Mouse (Mus musculus): Measurements from ENCODE around the gene Myl6.
"Not testable (repeated sequence)": the region's sequence is repeated elsewhere in the genome, so short reads cannot be mapped to it uniquely, and the experiment has no call there.

Gene Myl6

DNA sequence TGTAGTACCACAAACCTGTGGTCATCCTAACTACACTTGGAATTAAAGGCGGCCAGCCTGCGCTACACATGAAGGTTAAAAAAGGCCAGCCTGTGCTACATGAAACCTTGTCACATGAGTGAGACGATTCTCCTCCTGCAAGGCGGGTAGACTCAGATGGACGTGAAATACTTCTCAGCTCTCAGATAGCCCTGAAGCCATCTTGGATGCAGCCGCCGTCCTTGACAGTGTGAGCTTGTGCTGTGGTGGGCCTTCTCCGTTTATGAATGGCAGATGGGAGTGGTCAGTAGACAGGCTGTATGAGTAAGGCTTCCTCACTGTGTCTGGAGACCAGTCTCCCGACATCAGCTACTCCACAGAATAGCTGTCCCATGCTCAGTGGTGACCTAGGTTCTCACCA lies 15.3 kb upstream of the Myl6 start:
- DNase-seq = no peak

DNA sequence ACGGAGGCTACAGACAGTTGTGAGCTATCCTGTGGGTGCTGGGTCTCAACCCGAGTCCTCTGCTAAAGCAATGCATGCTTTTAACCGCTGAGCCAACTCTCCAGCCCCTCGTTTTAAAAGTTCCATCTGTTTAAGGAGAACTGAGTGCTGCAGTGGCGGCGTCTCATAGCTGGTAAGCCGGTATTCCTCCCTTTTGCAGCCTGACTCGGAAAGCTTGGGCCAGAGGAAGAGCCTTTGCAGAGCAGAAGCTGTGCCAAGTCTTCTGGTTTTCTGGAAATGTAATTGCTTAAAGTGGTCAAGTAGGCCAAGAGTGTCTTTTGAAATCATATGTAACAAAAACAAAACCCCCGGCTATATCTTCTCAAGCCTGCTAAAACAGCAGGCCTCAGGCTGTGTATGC lies 14.3 kb upstream of the Myl6 start:
- DNase-seq = no peak

DNA sequence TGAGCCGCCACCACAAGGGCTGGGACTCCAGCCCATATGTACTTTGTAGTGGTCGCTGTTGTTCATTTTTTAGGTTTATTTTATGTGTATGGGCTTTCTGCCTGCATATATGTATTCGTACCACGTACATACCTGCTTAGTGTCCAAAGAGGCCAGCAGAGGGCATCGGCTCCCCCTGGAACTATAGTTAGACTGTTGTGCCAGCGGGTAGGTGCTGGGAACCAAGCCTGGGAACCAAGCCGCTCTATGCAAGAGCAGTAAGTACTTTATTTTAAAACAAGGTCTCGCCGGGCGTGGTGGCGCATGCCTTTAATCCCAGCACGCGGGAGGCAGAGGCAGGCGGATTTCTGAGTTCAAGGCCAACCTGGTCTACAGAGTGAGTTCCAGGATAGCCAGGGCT lies 12.0 kb upstream of the Myl6 start:
- DNase-seq = no peak

DNA sequence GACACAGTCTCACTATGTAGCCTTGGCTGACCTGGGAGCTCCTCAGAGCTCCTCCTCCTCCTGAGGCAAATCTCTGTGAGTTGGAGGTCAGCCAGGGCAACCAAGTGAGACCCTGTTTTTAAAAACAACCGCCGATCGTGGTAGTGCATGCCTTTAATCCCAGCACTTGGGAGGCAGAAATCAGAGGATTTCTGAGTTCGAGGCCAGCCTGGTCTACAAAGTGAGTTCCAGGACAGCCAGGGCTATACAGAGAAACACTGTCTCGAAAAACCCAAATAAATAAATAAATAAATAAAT lies 11.4 kb upstream of the Myl6 start:
- not testable (repeated sequence) for DNase-seq

DNA sequence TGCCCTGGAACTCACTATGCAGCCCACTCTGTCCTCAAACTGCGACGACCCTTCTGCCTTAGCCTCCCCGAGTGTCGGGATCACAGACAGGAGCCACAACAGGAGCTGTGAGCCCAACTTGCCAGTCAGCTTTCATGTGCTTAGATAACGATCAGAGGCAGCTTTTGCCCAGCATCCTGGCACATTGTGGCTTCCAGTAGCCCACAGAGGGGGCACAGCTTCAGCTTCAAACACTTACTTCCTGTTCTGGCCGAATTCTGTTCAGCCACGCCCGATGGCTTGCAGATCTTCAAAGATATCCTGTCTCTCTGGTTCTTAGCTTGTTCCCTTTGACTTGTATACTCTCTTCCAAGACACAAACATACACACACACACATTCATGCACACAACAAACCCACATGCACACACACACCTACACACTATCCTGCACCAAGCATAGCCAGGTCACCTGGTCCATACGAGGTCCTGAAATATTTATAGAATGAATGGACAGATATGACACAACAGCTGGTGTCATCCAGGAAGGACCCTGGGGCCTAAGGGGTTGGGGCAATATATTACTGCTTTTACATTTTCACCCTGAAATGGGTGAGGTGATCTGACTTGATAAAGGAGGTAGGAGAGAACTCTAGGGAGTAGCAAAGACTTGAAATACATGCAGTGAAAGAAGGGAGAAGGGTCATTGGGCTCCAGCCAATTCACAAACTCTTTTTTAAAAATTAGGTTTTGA lies 10.9 kb upstream of the Myl6 start:
- DNase-seq = no peak

DNA sequence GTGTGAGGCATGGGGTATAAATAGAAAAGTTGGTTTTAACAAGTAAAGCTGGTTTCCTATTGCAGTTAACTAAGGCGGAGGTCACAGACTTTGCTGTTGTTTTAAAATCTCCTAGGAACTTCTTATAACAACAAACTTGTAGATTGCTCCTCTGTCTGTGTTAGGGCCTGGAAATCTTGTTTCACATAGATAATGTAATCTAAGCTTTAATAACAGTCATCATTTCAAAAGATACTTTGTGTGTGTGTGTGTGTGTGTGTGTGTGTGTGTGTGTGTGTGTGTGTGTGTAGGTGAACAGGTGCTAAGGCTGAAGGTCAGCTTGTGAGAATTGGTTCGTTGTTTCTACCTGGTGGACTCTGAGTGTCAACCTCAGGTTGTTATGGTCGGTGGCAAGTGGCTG lies 10.1 kb upstream of the Myl6 start:
- no peak for DNase-seq

DNA sequence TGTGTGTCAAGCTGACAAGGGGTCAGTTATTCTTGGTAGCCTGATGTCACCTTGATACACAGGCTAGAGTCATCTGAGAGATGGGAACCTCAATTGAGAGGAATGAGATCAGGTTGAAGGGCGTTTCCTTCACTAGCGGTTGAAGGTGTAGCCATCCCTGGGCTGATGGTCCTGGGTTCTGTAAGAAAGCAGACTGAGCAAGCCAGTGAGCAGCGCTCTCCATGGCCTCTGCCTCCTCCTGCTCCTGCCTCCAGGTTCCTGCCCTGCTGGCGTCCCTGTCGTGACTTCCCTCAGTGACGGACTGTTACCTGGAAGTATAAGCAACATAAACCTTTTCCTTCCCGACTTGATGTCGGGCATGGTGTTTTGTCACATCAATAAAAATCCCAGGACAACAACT lies 9.6 kb upstream of the Myl6 start:
- no peak for DNase-seq

DNA sequence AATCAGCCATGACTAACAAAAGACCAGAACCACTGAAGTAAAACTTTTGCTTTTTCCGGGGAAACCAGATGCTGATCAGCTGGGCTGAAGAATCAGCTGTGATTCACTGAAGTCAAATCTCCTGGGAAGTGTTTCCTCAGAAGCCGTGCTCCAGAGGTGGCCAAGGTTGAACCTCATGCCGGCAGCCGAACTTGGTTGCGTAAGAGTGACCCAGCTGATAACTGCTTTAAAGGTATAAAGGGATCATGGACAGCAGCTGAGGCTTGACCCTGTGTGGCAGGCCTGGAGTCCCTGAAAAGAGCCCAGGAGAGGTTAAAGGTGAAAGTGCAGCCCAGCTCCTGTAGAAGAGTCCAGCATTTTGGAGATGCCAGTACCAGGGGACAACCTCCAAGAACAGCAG lies 8.4 kb upstream of the Myl6 start:
- no peak for DNase-seq

DNA sequence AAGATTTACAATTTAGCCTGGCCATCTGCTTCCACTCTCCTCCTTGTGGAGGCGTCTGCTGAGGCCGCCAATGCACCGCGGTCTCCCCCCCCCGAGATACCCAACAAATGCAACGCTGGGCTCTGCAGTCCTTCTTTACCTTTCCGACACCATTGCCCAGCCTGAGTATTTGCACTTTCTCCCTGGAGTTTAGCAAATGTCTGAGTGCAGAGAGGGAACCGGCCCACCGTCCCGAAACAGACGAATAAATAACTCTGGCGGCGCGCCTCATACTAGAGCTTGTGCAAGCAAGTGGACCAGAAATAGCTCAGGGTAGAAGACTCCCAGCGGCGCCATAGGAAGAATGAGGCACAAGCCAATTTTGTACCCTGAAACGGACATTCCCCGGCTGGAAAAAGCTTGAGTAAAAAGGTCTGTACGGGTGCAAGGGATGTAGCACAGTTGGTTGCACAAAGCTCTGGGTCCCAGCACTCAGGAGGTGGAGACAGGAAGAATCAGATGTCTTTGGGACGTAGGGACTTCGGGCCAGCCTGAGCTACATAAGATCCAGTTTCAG lies 5.2 kb upstream of the Myl6 start:
- DNase-seq = peak; percentile 58

DNA sequence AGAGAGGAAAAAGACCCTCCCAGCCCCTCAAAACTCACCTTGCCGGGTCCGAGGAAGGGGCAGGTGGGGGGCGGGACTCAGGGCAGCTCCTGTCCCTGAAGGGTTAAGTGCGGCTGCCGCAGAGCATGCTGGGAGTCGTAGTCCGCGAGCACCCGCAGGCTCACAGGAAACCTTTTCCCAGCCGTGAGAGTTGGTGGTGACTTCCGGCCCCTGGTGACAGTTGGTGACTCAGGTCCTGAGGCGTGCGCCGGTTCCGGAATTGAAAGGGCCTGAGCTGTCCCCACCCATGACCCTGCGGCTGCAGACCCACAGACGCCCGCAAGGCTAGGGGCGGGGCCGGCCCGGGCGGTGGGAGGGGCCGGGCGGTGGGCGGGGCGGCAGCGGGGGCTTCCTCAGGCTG lies 4.6 kb upstream of the Myl6 start, which contains the start of gene Myl6b:
Myl6b (minus strand) TSS at position 96 of the 400 bp plus-strand sequence.
- peak; percentile 95 for DNase-seq

DNA sequence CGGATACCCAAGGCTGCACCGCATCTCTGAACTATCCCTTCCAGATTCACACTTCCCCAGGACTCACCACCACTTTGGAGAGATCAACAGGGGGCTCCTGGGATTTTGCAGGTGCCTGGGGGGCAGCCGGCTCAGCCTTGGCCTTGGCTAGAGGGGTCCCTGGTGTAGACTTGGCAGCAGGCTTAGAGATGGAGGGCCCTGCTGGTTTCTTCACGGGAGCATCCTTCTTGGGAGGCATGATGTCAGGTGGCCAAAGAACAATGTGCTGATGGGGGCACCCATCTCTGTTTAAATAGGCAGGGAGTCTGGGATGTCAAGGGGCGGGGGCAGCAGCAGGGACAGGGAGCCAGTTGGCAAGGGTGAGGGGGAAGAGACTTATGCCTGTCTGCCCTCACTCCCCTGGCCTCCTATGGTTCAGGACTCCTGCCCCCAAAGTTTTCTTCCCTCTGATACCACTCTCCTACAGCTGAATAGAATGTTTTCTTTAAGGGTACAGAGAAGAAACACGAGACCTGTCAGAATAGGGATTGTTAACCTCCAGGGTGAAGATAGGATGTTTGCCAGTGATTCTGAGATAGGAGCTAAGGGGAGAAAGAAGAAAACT lies 3.3 kb upstream of the Myl6 start:
- DNase-seq = no peak

DNA sequence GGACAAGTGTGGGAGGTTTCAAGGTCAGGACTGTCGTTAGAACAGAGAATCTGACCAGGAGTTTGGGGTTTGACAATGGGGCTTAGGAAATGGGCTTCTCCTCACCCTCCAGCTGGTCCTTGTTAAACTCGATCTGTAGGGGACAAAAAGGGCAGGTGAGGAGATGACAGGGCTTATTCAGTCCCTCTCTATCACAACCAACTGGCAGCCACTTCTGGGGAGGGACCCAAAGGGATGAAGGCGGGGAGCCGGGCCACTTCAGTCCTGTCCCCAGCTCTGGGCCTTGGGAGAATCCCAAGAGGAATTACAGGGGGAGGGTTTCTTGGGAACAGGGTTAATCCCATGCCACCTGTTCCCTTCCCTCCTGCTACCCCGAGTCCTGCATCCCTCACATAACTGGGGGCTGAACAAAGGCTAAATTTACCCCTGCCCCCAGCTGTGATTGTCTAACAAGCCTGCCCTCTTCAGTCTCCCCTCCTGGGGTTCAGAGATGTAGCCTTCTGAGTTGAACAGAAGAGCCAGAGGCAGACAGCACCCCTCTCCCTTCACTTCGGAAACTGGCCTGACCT lies 2.6 kb upstream of the Myl6 start:
- no peak for DNase-seq

DNA sequence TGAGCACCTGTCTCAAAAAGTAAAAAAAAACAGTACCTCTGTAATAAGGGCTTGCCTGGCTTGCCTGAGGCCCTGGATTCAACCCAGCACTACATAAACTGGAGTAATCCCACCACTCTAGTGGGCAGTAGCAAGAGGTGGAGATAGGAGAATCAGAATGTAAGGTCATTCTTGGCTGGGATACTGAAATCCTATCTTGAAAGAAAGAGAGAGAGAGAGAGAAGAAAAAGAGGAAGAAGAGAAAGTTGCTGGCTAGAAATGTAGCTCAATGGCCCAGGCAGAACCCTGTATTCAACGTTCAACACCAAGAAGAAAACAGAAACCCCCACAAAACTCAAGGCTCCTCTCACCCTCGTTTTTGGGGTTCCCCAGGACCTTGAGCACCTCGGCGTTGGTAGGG lies 2.0 kb upstream of the Myl6 start:
- no peak for DNase-seq

DNA sequence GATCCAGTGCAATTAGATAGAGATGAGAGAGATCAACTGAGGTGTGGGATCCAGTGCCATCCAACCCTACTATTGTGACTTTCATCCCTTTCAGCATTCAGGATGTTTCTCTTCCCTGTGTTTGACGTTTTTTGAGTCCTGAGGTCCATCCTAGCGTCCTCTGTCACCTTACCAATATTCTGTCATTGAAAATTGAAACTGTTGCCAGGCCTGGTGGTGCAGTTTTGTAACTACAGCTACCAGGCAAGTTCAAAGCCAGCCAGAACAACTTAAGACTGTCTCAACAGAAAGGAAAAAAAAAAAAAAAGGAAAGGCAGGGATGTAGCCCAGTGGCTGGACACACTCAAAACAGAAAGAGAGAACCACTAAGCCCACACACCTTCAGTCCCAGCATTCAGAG lies 1.3 kb upstream of the Myl6 start:
- no peak for DNase-seq

DNA sequence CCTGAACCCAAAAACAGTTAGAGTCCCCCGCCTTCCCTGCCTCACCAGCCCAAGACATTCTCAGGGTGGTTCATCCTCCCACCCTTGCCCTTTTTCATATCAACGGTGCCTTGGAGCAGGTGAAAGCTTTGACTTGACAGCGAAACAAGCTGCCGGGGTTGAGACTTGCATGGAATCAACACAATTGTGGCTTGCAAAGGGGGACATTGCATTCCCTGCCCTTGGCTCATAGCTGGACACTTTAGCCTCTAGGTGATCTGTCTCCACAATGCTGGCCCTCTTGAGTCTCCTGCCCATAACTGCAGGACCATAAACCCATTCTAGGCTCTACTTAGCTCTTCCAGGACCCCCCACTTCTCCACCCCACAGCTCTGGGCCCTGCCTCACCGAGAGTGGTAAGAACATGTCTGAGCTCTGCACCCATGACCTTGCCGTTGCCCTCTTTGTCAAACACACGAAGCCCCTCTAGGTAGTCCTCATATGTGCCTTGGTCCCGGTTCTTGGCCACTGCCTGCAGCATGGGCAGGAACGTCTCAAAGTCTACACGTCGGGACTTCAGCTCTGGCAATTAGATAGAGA lies 811 bp upstream of the Myl6 start:
- no peak for DNase-seq

DNA sequence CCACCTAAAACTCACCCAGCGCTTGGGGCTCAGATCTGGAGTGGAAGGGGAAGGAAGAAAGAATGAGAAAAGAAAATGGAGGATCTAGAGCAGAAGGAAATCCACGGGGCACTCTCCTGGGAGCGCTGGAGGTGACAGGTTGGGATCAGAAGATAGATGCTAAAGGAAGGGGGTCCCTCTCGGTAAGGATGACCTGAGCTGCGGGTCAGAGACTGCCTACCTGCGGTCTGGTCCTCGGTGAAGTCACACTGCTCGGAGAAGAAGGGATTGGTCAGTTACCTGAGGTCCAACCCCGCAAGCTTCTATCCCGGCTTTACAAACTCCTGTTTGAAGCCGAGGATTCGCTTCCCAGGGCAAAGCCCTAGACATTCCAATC lies 638 bp downstream of the Myl6 start:
- DNase-seq = no peak

DNA sequence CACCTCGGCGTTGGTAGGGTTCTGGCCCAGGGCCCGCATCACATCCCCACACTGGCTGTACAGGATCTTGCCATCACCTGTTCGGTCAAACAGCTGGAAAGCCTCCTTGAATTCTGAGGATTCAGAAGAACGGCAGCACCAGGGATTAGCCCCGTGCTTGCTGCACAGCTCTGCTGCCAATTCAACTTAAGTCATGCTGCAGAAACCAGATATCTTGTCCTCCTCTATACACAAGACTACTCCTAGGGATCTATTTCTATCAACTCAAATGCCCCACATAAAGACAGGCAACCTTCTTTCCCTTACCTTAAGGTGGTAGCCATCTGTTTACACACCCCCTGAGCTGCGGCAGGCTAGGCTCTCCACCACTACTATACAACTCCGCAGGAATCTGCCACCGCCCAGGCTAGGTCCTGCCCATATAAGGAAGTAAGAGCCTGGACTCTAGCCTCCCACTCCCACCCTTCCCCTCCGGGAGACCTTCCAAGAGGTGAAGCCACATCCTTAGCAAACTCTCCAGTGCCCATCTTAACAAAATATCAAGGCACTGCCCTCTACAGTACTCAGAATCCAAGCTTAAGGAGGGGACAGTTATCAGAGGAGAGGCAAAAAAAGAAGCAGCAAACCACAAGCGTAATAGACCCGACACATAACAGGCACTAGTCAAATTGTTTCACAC lies 1.2 kb downstream of the Myl6 start:
- DNase-seq = peak; percentile 50

DNA sequence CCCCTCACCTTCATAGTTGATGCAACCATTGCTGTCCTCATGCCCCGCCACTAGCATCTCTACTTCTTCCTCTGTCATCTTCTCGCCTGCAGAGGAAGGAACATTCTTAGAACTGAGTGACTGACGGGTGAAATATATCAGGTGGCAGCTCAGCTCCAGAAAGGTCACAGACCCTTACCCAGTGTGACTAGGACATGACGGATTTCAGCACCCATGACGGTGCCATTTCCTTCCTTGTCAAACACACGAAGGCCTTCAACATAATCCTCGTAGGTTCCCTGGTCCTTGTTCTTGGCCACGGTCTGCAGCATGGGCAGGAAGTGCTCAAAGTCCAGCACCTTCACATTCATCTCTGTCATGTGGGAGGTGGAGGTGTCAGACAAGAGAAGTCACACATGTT lies 1.9 kb downstream of the Myl6 start:
- DNase-seq = not testable (repeated sequence)

DNA sequence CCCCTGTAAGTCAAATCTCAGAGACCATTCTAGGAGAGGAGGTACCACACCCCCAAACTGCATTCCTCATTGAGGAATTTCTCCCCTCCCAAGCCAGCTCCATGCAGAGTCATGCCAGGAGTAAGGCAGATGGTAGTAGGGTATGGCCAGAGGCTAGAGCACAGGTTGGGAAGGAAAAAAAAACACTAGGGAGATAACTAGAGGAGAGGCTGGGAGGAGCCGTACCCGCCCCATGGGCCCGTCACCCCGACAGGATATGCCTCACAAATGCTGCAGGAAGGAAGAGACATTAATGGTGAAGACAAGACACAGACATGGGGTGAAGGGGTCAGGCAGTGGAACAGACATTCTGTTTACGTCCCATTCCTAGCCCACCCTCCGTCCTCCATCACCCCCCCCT lies 2.5 kb downstream of the Myl6 start:
- DNase-seq = no peak

DNA sequence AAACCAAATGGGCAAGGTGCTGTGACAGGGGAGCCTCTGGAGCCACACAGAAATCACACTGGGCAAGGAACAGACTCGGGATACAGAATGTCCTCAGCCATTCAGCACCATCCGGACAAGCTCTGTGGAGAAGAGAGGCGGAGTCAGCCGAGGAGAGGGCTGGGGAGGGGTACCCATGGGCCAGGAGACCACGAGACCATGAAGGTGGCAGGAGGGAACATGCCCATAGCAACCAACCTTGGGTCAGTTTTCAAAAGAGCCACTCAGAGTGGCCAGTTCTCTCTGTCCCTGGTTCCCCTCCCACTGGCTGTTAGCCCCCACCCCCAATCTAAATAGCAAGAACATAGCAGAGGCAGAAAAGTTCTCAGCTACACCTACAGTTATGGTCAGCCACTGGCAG lies 3.0 kb downstream of the Myl6 start:
- DNase-seq = no peak

DNA sequence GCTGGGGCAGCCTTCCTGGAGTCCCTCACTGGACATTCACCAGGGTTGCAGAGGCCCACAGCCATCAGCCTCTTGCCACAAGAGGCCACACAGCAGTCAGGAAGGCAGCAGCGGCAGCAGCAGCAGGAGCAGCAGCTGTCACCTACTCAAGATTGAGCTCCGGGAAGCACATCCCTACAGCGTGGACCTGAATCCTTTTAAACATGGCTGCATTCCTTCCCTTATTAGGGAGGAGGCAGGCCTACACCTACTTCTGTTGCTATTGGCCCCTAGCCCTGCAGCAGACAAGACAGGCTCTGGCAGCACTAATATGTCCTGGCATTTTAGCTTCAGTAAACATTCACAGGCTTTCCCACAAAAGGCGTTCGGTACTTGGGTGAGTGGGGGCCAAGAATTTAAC lies 3.7 kb downstream of the Myl6 start:
- no peak for DNase-seq

DNA sequence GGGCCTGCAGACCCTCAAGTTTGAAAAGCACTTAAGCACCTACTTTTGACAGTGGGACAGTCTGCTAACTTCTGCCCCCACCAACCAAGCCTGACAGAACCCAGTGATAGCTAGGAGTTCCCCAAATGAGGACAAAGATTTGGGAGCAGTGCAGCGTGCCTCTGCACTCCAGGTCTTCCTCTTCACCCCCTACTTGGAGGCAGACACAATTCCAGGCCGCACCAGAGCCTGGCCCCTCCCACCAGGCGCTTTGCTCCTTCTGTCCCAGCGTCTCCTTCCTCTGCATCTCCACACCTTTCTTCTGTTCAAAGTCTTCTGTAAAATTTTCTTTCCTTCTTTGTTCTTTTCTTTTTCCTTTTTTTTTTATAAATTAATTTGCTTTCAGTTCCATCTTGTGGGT lies 4.2 kb downstream of the Myl6 start:
- no peak for DNase-seq

DNA sequence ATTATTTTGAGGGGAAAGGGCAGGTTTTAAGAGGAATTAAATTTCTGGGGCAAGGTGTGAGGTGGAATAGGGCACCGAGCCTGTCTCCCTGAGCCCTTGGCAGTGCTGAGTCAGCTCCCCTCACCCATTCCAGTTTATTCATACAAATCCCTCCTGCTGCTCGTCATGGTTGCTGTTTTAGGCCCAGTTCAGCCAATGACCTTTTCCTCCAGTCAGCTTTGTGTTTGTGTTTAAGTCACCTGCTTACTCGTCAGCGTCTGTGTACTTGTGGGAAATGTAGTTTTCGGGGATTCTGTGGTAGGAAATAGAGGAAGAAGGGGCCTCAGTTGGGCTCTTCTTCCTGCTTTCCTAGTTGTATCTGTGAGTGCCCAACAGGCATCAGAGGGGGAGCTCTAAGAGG lies 4.6 kb downstream of the Myl6 start:
- DNase-seq = no peak

DNA sequence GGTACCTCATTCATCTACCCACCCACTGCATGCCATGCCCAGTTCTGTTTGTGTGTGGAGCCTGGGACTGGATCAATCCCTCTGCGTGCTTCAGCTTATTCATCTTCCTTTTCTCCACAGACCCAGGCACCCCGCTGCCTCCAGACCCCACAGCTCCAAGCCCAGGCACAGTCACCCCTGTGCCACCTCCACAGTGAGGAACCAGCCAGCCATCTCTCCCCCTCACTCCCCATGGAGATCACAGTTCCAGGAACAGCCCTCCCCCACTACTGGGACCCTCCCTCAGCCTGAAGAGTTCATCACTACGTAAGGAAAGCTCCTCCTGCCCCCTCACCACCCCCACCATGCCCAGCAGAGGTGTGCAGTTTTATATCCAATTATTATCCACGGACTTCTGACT lies 5.2 kb downstream of the Myl6 start:
- no peak for DNase-seq
